Mouse (Mus musculus) spleen, adult 2 months (tissue): ENCODE measurements around the gene Vti1a. TPM values are rescaled to one million over a fixed set of nuclear protein-coding genes. Genes with fewer than 3 reads are reported as not detected.

Experiments used
- DNase-seq, 2 experiments: peaks; one replicate each; pipeline versions ENCODE4 v3.0.0 to v3.0.0-alpha.2; 2012 to 2021; ENCODE audit warnings: low spot score in 2 of 2, low read depth in 1 of 2
- H3K27ac ChIP-seq: fragments of 200-500 bp; 2 replicates; pipeline ENCODE4 v1.5.1; 2012; ENCODE audit warnings: low read length, inconsistent platforms; ENCODE audit not compliant: insufficient read depth
- H3K27me3 ChIP-seq: fragments of 200-500 bp; 2 replicates; pipeline ENCODE4 v1.6.1; 2012; ENCODE audit warnings: mild to moderate bottlenecking, moderate library complexity, low read length, inconsistent platforms; ENCODE audit not compliant: control insufficient read depth, insufficient read depth
- H3K36me3 ChIP-seq: fragments of 200-500 bp; 2 replicates; pipeline ENCODE4 v1.6.1; 2012; ENCODE audit warnings: mild to moderate bottlenecking, low read length, inconsistent platforms; ENCODE audit not compliant: control insufficient read depth, insufficient read depth
- H3K4me1 ChIP-seq: fragments of 200-500 bp; 2 replicates; pipeline ENCODE4 v1.6.1; 2011; ENCODE audit warnings: inconsistent platforms; ENCODE audit not compliant: control insufficient read depth, insufficient read depth, insufficient read length
- H3K4me3 ChIP-seq: fragments of 200-500 bp; 2 replicates; pipeline ENCODE4 v1.5.1; 2011; ENCODE audit warnings: mild to moderate bottlenecking, inconsistent platforms; ENCODE audit not compliant: insufficient read depth, insufficient read length; ENCODE audit errors: extremely low read depth
- CTCF ChIP-seq: fragments of 200-500 bp; IDR thresholded peaks from 2 replicates; pipeline ENCODE4 v1.5.1; 2011; ENCODE audit warnings: mild to moderate bottlenecking, inconsistent platforms; ENCODE audit not compliant: insufficient read depth, insufficient read length, insufficient replicate concordance; ENCODE audit errors: extremely low read depth
- POLR2A ChIP-seq: fragments of 200-500 bp; IDR thresholded peaks from 2 replicates; pipeline ENCODE4 v1.6.1; 2011; ENCODE audit warnings: low read depth, low read length, inconsistent platforms
- WGBS: fragments of 180-500 bp; shearing (Covaris S2); methylation state at CpG from one replicate; pipeline ENCODE4 v1.1.7; 2018; 5-methylcytosine and 5-hydroxymethylcytosine counted together
- polyA plus RNA-seq: library from polyadenylated mRNA; depleted of rRNA; stranded (reverse); fragments of >200 nt; gene quantifications from 2 replicates; pipeline ENCODE4 v1.2.3, GENCODE M21; 2012

Vti1a gene
- polyA plus RNA-seq, 1 experiment: 7.0 TPM

GRCm38 (mm10) chr19:55276770-55277169 is 39.3 kb upstream of the Vti1a start:
- peaks cover 28% of the 10 kb centered on the region for H3K36me3 ChIP-seq
- no peak for TF ChIP-seq POLR2A
- TF ChIP-seq CTCF: no peak
- 86% methylated on average over 3 of the region's 3 CpGs for WGBS
- H3K27ac ChIP-seq: no peak overlapping the region
- H3K4me1 ChIP-seq: no peaks in the 10 kb centered on the region
- no peak overlapping the region for H3K4me3 ChIP-seq
- H3K27me3 ChIP-seq: no peaks in the 10 kb centered on the region
- no peak for DNase-seq

- TF ChIP-seq CTCF (no peak), POLR2A (no peak)
- no peak overlapping the region for H3K27ac ChIP-seq
- H3K36me3 ChIP-seq: peaks cover 44% of the 10 kb centered on the region
- H3K27me3 ChIP-seq: 0 out of 2 replicates have a peak, but pooled peaks cover 2% of the 10 kb centered on the region
- no peak overlapping the region for H3K4me3 ChIP-seq
- WGBS: 85% methylated on average over 4 of the region's 4 CpGs
- DNase-seq: no peak
- no peaks in the 10 kb centered on the region for H3K4me1 ChIP-seq
Observed at GRCm38 (mm10) chr19:55284093-55284492, 32.0 kb upstream of the Vti1a start.

- H3K36me3 ChIP-seq: peaks cover 44% of the 10 kb centered on the region
- H3K4me1 ChIP-seq: no peaks in the 10 kb centered on the region
- no peak for DNase-seq
- H3K4me3 ChIP-seq: no peak overlapping the region
- no peak for TF ChIP-seq POLR2A
- no peak for TF ChIP-seq CTCF
- WGBS: 88% methylated on average over 4 of the region's 4 CpGs
- H3K27ac ChIP-seq: no peak overlapping the region
- 0 out of 2 replicates have a peak, but pooled peaks cover 2% of the 10 kb centered on the region for H3K27me3 ChIP-seq
Observed at GRCm38 (mm10) chr19:55286034-55286433, 30.1 kb upstream of the Vti1a start.

GRCm38 (mm10) chr19:55288974-55289373 is 27.1 kb upstream of the Vti1a start:
- Histone ChIP-seq H3K4me3 (no peak overlapping the region), H3K27me3 (no peaks in the 10 kb centered on the region), H3K27ac (no peak overlapping the region), H3K36me3 (peaks cover 36% of the 10 kb centered on the region), H3K4me1 (no peaks in the 10 kb centered on the region)
- TF ChIP-seq POLR2A (no peak), CTCF (no peak)
- no peak for DNase-seq

- WGBS: 67% methylated on average over 2 of the region's 2 CpGs
- Histone ChIP-seq H3K27ac (no peak overlapping the region), H3K4me1 (no peaks in the 10 kb centered on the region), H3K27me3 (no peaks in the 10 kb centered on the region), H3K4me3 (no peak overlapping the region), H3K36me3 (peaks cover 41% of the 10 kb centered on the region)
- no peak for TF ChIP-seq POLR2A
- no peak for TF ChIP-seq CTCF
- no peak for DNase-seq
Observed at GRCm38 (mm10) chr19:55290621-55291270, 25.3 kb upstream of the Vti1a start.

- TF ChIP-seq POLR2A (no peak), CTCF (no peak)
- Histone ChIP-seq H3K4me1 (no peaks in the 10 kb centered on the region), H3K4me3 (no peak overlapping the region), H3K36me3 (peaks cover 41% of the 10 kb centered on the region), H3K27me3 (no peaks in the 10 kb centered on the region), H3K27ac (no peak overlapping the region)
- no peak for DNase-seq
- WGBS: 93% methylated on average over 2 of the region's 2 CpGs
Observed at GRCm38 (mm10) chr19:55292210-55292850, 23.8 kb upstream of the Vti1a start.

- no peak overlapping the region for H3K4me3 ChIP-seq
- TF ChIP-seq POLR2A: no peak
- no peak for TF ChIP-seq CTCF
- DNase-seq: no peak
- no peak overlapping the region for H3K27ac ChIP-seq
- WGBS: 37% methylated on average over 4 of the region's 4 CpGs
- H3K4me1 ChIP-seq: no peaks in the 10 kb centered on the region
- peaks cover 39% of the 10 kb centered on the region for H3K36me3 ChIP-seq
- no peaks in the 10 kb centered on the region for H3K27me3 ChIP-seq
Observed at GRCm38 (mm10) chr19:55293175-55293574, 22.9 kb upstream of the Vti1a start.
